Mouse (Mus musculus): Measurements from ENCODE around the gene Ckap4. TPM values are rescaled to one million over a fixed set of nuclear protein-coding genes. Genes with fewer than 3 reads are reported as not detected.

The Ckap4 gene
- total RNA-seq, 1 experiment, result 86.8 TPM

DNA sequence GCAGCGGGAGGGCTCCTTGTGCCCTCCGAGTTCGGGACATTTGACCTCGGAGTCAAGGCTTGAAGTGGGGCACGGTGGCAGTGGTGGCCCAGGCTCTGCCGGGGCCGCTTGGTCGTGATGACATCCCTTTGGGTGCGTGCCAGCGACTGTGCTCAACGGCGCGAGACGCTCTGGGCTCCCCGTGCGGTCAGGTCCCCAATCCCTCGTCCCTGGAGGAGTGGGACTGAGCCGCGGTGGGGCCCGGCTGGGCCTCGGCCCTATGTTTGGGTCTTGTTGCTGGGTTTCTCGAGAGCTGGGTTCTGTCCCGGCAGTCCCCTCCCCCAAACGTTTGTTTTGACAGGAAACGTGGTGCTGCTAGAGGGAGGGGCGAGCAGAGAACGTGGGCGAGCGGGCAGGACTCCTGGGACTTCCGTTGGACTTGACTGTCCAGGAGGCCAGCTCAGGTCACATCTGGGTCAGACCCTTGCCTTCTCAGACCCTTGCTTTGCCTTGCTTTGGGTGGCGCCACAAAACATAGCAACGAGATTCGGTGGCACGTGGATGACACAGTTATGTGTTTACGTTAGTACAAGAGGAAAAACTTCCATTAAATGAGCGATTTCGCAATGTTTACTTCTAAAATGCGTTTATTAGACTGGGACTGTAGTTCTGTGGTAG, 43.3 kb upstream of the Ckap4 start:
- H3K27ac ChIP-seq (ENCODE audit: insufficient read depth, low read depth, low read length, poor library complexity, severe bottlenecking), result no peak overlapping the region

DNA sequence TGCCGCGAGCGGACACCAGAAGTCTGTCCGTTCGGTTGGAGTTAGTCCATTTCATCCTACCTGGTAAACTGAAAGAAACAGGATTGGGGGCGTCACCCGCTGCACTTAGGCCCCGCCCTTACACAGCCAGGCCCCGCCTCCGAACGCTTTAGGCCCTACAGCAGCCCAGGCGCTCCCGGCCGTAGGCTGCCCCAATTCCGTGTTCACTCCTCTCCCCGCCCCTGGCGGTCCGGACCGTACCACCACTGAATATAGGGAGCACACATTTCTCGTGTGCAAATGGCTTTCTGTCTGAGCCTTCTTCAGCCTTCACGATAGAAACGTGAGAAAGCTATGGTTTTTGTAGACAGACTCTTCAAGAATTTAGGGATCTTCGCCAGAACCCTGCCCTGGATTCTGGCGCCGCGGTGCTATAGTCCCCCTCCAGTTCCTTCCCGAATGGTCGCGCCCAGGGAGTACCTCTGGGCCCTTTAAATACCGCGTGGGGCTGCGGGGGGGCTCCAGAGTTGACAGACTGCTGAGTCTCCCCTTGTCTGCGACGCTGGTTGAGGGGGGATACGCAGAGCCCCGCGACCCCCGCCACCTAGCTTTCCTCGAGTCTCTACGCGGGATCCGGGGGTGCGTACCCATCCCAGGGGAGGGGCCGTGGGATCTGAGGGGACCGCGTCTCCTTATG, 42.7 kb upstream of the Ckap4 start, which contains the start of gene Tcp11l2:
TSS of gene Tcp11l2 (plus strand) at position 232 of the 676 bp plus-strand sequence.
- peak; percentile 96 for DNase-seq (ENCODE audit: low read depth, low spot score)
- Histone ChIP-seq H3K4me1 (ENCODE audit: control insufficient read depth in 2 of 2, insufficient read depth in 2 of 2, low read length in 2 of 2, poor library complexity in 1 of 2) (peaks cover 0 to 5% of the 10 kb centered on the region in 2 experiments; a peak in 2 of 4 replicates), H3K4me3 (ENCODE audit: insufficient read depth in 1 of 2, low read depth in 1 of 2, low read length in 2 of 2, poor library complexity in 1 of 2, severe bottlenecking in 1 of 2) (peak within 1 kb of the TSS; percentile 77 to 86), H3K9ac (ENCODE audit: insufficient read depth, low read depth, low read length, poor library complexity, severe bottlenecking) (peak within 1 kb of the TSS; percentile 77), H3K27ac (ENCODE audit: insufficient read depth, low read depth, low read length, poor library complexity, severe bottlenecking) (no peak within 1 kb of the TSS), H3K36me3 (ENCODE audit: control insufficient read depth, insufficient read depth, low read length, poor library complexity, severe bottlenecking) (no peaks in the 10 kb centered on the region), H3K9me3 (ENCODE audit: control insufficient read depth, insufficient read depth, low read depth, low read length) (no peaks in the 10 kb centered on the region)
- in situ Hi-C loops (cut with MboI; ENCODE audit: low sequenced_read_pairs in 2 of 2, unreplicated experiment in 2 of 2), result no loop called here
- TF ChIP-seq HCFC1 (IDR thresholded peaks at IDR 0.05; ENCODE audit: borderline replicate concordance, insufficient read depth, low read length) (no peak), CHD2 (IDR thresholded peaks at IDR 0.05; ENCODE audit: low read depth, low read length) (no peak), ZC3H11A (IDR thresholded peaks at IDR 0.05; ENCODE audit: borderline replicate concordance, low read depth, low read length) (no peak), MAFK (IDR thresholded peaks at IDR 0.05; ENCODE audit: insufficient read depth, low read depth, low read length) (no peak), ZNF384 (IDR thresholded peaks at IDR 0.05; ENCODE audit: low read depth, low read length) (no peak)

More for the DNA sequence above, 43.3 kb upstream of the Ckap4 start:
- peak overlapping the region; percentile 77 for H3K9ac ChIP-seq (ENCODE audit: insufficient read depth, low read depth, low read length, poor library complexity, severe bottlenecking)
- TF ChIP-seq ZNF384 (IDR thresholded peaks at IDR 0.05; ENCODE audit: low read depth, low read length), result no peak
- no peak for TF ChIP-seq MAFK (IDR thresholded peaks at IDR 0.05; ENCODE audit: insufficient read depth, low read depth, low read length)
- TF ChIP-seq HCFC1 (IDR thresholded peaks at IDR 0.05; ENCODE audit: borderline replicate concordance, insufficient read depth, low read length), result no peak
- TF ChIP-seq CHD2 (IDR thresholded peaks at IDR 0.05; ENCODE audit: low read depth, low read length), result no peak
- no peak for TF ChIP-seq ZC3H11A (IDR thresholded peaks at IDR 0.05; ENCODE audit: borderline replicate concordance, low read depth, low read length)
- peaks cover 0 to 5% of the 10 kb centered on the region in 2 experiments; a peak in 2 of 4 replicates for H3K4me1 ChIP-seq (ENCODE audit: control insufficient read depth in 2 of 2, insufficient read depth in 2 of 2, low read length in 2 of 2, poor library complexity in 1 of 2)
- in situ Hi-C loops (cut with MboI; ENCODE audit: low sequenced_read_pairs in 2 of 2, unreplicated experiment in 2 of 2), result no loop called here
- peak overlapping the region; percentile 75 to 86 for H3K4me3 ChIP-seq (ENCODE audit: insufficient read depth in 1 of 2, low read depth in 1 of 2, low read length in 2 of 2, poor library complexity in 1 of 2, severe bottlenecking in 1 of 2)
- no peak for DNase-seq (ENCODE audit: low read depth, low spot score)
- H3K36me3 ChIP-seq (ENCODE audit: control insufficient read depth, insufficient read depth, low read length, poor library complexity, severe bottlenecking), result no peaks in the 10 kb centered on the region
- no peaks in the 10 kb centered on the region for H3K9me3 ChIP-seq (ENCODE audit: control insufficient read depth, insufficient read depth, low read depth, low read length)

DNA sequence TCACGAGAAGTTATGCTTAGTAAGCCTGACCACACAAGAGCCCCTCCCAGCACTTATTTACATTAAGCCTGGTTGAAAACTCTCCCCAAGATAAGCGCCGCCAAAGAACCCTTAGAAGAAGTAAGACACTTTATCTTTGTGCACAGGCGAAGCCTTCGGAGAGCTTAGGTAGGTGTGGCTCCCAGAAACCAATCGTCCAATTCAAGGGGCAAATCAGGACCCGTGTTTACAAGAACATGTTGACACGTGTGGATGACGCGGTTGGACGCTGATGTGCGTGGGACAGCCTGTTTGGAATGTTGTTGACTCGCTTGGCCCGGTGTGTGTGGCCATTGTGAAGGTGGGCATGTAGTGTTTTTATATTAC, 42.1 kb upstream of the Ckap4 start:
- no peak overlapping the region for H3K27ac ChIP-seq (ENCODE audit: insufficient read depth, low read depth, low read length, poor library complexity, severe bottlenecking)
- in situ Hi-C loops (cut with MboI; ENCODE audit: low sequenced_read_pairs in 2 of 2, unreplicated experiment in 2 of 2), result no loop called here
- H3K9me3 ChIP-seq (ENCODE audit: control insufficient read depth, insufficient read depth, low read depth, low read length), result no peaks in the 10 kb centered on the region
- peaks cover 0 to 5% of the 10 kb centered on the region in 2 experiments; a peak in 2 of 4 replicates for H3K4me1 ChIP-seq (ENCODE audit: control insufficient read depth in 2 of 2, insufficient read depth in 2 of 2, low read length in 2 of 2, poor library complexity in 1 of 2)
- H3K4me3 ChIP-seq (ENCODE audit: insufficient read depth in 1 of 2, low read depth in 1 of 2, low read length in 2 of 2, poor library complexity in 1 of 2, severe bottlenecking in 1 of 2), result peak overlapping the region; percentile 77 to 86
- no peaks in the 10 kb centered on the region for H3K36me3 ChIP-seq (ENCODE audit: control insufficient read depth, insufficient read depth, low read length, poor library complexity, severe bottlenecking)
- 0 out of 2 replicates have a peak overlapping the region, but pooled peaks have one; percentile 35 for H3K9ac ChIP-seq (ENCODE audit: insufficient read depth, low read depth, low read length, poor library complexity, severe bottlenecking)
- peak; percentile 69 for DNase-seq (ENCODE audit: low read depth, low spot score)
- TF ChIP-seq MAFK (IDR thresholded peaks at IDR 0.05; ENCODE audit: insufficient read depth, low read depth, low read length) (no peak), HCFC1 (IDR thresholded peaks at IDR 0.05; ENCODE audit: borderline replicate concordance, insufficient read depth, low read length) (0 out of 2 replicates have a peak, but pooled peaks have one; percentile 9), ZNF384 (IDR thresholded peaks at IDR 0.05; ENCODE audit: low read depth, low read length) (no peak), CHD2 (IDR thresholded peaks at IDR 0.05; ENCODE audit: low read depth, low read length) (no peak), ZC3H11A (IDR thresholded peaks at IDR 0.05; ENCODE audit: borderline replicate concordance, low read depth, low read length) (no peak)

DNA sequence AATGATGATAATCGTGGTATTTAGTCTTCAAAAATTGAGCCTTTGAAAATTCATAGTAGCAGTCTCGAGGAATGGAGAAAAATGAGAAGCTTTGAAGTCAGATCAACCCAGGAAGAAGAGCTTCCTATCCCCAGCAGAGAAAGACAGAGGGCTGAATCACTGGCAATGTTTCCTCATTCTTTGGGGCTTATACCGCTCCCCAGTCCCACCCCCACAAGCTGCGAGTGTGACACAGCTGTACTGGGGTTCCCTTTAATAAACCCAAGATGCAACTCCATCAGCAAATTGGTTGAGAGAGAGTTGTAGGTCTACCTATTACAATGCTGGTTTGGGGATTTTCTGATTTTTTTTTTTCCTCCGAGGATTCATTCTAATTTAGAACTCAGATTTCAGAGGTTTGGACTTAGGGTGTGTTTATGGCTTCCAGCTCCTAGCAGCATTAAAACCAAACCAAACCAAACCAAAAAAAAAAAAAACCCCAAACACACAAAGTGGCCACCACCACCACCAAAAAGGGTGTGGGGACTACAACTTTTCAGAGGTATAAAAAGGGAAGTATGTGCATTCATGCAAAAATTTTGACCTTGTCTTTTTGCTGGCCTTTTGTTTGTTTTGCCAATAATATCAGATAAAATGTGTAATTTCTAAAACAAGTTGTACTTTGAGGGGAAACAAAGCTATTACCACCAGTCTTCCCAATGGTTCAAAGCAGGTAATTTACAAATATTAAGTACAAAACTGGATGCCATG, 40.0 kb upstream of the Ckap4 start:
- no peak for TF ChIP-seq ZC3H11A (IDR thresholded peaks at IDR 0.05; ENCODE audit: borderline replicate concordance, low read depth, low read length)
- TF ChIP-seq HCFC1 (IDR thresholded peaks at IDR 0.05; ENCODE audit: borderline replicate concordance, insufficient read depth, low read length), result no peak
- TF ChIP-seq ZNF384 (IDR thresholded peaks at IDR 0.05; ENCODE audit: low read depth, low read length), result no peak
- TF ChIP-seq MAFK (IDR thresholded peaks at IDR 0.05; ENCODE audit: insufficient read depth, low read depth, low read length), result no peak
- no peak for TF ChIP-seq CHD2 (IDR thresholded peaks at IDR 0.05; ENCODE audit: low read depth, low read length)
- in situ Hi-C loops (cut with MboI; ENCODE audit: low sequenced_read_pairs in 2 of 2, unreplicated experiment in 2 of 2), result no loop called here
- Histone ChIP-seq H3K9ac (ENCODE audit: insufficient read depth, low read depth, low read length, poor library complexity, severe bottlenecking) (no peak overlapping the region), H3K4me1 (ENCODE audit: control insufficient read depth in 2 of 2, insufficient read depth in 2 of 2, low read length in 2 of 2, poor library complexity in 1 of 2) (peaks cover 0 to 5% of the 10 kb centered on the region in 2 experiments; a peak in 2 of 4 replicates), H3K4me3 (ENCODE audit: insufficient read depth in 1 of 2, low read depth in 1 of 2, low read length in 2 of 2, poor library complexity in 1 of 2, severe bottlenecking in 1 of 2) (no peak overlapping the region), H3K9me3 (ENCODE audit: control insufficient read depth, insufficient read depth, low read depth, low read length) (no peaks in the 10 kb centered on the region), H3K27ac (ENCODE audit: insufficient read depth, low read depth, low read length, poor library complexity, severe bottlenecking) (no peak overlapping the region), H3K36me3 (ENCODE audit: control insufficient read depth, insufficient read depth, low read length, poor library complexity, severe bottlenecking) (no peaks in the 10 kb centered on the region)
- no peak for DNase-seq (ENCODE audit: low read depth, low spot score)

Data from ES-E14 (cell line).